Mouse (Mus musculus): ENCODE measurements around the gene Mphosph9.
"Not testable (repeated sequence)": the region's sequence is repeated elsewhere in the genome, so short reads cannot be mapped to it uniquely, and the experiment has no call there.

The Mphosph9 gene

DNA sequence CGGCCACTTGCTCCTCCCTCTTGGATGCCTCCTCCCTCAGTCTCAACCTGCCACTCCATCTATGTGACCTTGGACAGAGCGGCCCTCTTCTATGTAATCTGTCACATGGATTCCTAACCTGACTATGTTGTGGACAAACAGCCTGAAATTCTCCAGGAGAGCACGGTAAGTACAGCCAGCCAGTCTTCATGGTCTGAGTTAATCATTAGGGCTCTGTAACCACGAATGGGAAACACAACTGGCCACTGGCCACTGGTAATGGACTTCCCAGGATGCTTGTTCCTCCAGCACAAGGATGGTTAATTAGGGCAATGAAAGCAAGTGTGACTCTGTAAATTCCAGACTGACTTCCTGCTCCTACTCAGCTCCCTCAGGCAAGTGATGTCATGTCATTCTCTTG is 91.6 kb downstream of the Mphosph9 start:
- no peak for DNase-seq (ENCODE audit: low spot score)

DNA sequence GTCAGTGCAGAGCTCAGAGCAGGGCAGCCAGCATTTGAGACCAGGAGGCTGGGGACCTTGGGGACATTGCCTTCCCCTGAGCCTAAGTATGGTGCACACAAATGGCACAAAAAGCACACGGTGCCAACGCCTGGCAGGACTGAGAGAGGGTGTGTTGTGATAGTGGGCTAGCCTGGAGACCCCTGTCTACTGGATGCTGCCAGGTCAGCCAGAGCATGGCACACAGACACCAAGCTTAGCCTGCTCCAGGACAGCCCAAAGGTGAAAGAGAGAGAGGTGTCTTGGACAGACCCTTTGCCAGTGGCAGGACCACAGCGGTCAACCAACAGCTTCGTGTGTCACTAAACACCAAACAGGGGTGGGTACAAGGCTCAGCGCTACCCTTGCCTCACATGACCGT is 93.0 kb downstream of the Mphosph9 start:
- no peak for DNase-seq (ENCODE audit: low spot score)

DNA sequence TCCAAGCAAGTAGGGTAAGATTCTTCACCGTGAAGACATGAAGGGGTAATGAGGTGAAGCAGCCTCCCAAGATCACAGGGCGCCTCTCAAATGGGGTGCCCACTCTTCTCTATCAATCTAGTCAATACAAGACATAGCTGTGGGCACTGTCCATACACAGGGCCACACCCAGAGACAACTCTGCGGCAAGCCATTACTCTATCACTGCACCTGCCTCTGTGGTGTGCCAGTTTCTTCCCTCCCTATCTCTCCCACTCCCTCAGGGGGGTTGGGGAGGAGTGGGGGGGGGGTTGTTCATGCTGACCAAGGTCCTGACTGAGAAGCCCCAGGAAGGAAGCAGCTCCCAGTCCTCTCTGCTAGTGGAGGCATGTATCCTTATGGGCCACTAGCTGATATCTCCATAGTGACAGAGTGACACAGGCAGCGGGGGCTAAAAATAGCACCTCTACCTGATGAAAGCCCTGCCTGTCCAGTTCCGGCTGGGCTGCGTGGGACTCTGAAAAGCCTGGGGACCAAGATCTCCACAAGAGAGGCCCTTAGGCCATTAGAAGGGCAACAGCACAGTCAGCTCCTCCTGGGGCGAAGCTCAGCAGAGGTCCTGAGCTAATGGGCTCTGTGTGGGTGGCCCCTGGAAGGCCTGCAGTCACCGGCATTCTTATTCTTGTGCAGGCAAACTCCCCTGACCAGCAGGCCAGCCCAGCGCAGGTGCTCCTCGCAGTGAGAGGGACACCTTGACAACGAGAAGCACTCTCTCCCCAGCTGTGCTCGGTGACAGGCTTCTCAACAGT is 93.7 kb downstream of the Mphosph9 start:
- DNase-seq (ENCODE audit: low spot score): no peak

DNA sequence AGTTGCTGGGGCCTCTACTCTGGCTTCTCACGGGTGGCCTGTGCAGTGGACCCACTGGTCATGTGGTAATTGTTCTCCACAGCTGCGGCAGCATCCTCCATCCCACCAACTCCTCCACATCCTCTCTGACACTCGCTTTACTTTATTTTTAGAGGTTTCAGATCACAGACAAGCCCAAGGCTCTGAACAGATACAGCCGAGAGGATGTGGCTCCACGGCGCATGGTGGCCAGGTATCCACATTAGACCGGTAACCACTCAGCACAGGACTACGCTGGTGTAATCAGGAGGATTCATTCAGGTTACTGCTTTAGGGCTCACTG is 94.7 kb downstream of the Mphosph9 start:
- DNase-seq (ENCODE audit: low spot score): no peak

DNA sequence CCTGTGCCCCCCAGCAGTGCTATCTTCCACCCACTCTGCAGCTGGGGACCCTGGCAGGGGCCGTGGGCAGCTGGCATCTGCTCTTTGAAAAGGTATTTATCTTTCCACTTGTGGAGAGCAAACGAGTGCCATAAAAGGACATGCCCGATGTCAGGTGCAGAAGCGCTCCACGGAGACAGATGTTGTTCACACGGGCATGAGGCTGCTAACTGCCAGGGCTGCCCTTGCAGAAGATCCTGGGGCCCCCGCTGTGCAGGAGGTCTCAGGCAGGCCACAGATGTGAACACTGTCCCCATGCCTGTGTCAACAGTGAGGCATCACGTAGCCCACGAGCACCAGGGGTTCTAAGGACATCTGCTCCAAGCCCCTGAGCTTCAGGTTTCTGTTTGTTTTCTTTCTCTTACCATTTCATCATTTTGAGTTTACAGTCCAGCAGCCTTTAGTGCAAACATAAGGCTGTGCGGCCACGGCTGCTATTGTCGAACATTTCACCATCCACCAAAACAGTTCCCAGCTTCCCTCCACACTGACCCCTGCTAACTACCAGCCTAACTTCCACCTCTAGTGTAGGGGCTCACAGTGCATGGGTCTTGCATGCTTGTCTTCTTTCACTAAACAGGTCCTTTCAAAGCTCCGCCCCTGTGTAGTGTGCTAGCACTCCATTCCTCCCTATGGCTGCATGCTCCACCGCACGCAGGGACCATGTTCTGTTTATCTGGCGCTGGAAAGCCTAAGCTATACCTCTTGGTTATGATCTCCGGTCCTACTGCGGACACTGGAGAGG is 95.2 kb downstream of the Mphosph9 start:
- no peak for DNase-seq (ENCODE audit: low spot score)

DNA sequence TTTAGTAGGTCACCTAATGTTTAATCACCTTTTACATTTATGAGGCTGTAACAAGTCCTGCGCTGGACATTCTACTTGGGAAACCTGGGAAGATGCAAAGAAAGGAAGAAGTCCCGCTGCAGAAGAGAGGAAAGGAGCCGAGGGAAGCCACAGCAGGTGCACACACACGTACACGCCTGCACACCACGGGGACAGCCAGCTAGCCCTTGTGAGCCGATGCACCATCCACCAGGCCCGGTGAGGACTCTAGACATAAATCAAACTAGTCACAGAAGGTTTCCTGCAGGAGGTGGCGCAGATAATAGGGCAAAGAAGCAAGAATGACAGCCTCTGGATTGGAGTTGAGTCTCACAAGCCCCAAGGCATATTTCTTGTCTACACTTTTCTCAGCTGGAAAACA is 97.3 kb downstream of the Mphosph9 start:
- no peak for DNase-seq (ENCODE audit: low spot score)

DNA sequence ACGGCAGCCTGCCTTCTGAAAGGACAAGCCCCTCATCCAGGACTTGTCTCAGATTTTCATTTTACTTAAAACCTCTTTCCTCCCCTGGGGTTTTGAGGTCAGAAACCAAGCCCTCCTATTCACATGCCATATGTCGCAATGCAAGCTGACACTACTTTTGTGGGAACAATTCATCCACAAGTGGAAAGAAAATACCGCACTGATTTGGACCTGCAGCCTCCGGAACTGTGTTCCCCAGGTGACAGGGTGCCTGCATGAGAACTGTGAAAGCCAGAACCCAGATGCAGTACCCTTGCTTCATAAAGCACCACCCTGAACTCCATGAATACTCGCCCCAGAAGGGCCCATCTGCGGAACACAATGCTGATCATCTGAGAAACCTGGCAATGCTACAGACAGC is 100.6 kb downstream of the Mphosph9 start:
- DNase-seq (ENCODE audit: low spot score): peak; percentile 53

DNA sequence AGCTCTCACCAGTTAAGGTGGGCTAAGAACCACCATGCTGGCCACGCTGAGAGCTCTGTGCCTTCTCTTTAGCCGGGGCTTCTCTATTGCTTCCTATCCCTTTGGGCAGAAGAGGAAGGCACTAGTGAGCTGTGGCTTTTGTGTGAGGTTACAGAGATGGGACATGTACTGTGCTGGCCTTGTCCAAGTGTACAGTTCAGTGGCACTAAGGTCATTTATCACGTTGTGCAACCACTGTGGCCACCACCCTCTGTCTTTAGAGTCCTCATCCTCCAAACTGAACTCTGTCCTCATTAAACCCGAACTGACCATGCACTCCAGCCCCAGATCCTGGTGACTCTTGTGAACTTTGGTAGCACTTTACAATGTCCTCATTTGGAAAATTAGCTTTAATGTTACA is 101.3 kb downstream of the Mphosph9 start:
- peak; percentile 82 for DNase-seq (ENCODE audit: low spot score)

DNA sequence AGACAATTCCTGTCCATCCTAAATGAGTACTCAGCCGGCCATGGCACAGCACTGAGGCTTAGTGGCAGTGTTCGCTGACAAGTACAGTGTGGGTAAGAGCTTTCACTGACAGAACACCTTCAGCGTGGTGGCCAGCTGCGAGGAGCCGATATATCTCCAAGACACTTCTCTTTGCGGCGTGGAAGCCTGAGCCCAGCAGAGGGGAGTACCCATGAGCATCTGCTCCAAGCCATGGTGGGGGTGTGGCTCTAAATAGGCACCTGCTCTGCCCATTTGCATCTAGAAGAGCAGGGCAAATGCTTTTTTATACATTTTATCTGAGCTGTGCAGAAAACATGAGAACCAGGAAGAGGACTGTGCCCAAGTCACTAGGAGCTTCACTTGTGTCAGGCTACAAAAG is 101.9 kb downstream of the Mphosph9 start:
- DNase-seq (ENCODE audit: low spot score): no peak

DNA sequence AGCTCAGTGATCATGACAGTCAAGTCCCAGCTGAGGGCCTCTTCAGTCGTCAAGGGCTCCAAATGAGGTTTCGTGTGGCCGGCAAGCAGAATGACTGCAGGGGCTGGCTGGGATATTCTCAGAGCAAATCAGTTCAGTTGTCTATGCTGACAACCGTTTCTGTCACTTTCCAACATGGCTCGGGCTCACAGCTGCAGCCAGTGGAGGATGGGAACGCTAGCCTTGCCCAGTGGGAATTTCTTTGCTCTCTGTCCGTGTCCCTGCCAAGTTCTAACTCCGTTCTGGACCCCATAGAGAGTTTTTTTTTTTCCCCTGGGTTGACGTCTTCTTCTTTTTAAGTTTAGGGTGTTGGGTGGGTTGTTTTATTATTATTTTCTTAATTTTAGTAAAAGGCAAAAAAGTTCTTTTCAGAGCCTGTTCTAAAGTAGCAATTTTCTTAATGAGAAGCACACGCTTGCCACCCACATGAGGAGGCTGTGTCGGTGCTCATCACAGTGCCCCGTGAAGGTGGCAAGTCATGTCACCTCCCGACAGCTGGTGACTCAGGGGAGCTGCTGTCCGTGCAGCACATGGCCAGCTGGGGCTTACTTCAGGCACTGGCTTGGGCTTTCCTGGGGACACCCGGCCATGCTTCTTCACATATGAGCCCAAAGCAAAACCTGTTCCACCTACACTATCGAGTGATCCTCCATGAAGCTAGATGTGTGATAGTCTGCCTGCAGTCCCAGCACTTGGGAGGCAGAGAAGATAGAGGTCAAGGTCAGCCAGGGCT is 103.3 kb downstream of the Mphosph9 start:
- DNase-seq (ENCODE audit: low spot score): no peak

DNA sequence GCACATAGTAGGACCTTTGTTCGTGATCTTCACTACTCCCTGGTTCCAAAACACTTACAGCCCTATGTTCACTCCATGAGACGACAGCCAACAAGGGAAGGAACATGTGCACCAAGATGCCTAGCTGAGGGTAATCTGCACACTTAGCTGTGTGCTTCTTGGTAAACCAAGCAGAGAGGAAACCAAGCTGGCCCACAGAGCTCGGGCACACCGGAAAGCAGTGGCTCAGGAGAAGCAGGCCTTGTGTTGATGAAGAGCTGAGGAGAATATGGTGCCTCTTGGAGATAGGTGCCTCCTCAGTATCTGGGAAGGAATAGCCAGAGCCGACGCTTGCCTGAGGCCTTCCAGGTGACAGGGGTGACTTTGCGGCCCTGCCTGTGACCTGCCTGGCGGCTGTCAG is 104.2 kb downstream of the Mphosph9 start:
- DNase-seq (ENCODE audit: low spot score): no peak

DNA sequence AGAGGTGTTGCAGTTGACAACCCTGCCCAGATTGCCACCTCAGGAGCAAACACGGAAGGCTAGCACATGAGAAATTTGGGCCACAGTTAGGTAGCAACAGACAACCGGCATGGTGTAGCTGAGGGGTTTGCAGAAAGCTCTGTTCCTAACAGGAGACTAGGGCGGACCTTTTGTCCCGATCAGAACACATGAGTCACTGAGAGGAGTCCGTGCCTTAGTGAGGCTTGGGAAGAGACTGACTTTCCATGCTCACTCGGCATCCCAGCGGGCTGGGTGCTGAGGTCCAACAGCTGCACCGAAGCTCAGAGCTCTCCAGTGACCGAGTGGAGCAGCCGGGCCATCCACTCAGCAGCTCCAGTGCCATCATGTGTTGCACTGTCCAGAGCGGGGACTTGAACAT is 105.1 kb downstream of the Mphosph9 start:
- no peak for DNase-seq (ENCODE audit: low spot score)

DNA sequence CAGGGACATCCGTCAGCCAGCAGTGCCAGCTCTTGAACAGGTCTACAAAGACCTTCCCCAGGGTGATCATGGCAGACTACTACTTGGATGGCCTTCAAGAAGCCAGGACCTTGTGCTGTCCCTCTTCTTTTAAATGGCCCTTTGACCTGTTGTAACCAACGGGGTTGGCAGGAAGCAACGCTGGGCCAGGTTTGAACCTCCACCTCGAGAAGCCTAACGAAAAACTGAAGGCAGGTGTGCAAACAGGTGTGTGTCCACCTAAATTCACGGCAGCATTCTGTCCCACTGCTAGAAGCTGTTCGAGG is 106.1 kb downstream of the Mphosph9 start:
- no peak for DNase-seq (ENCODE audit: low spot score)

DNA sequence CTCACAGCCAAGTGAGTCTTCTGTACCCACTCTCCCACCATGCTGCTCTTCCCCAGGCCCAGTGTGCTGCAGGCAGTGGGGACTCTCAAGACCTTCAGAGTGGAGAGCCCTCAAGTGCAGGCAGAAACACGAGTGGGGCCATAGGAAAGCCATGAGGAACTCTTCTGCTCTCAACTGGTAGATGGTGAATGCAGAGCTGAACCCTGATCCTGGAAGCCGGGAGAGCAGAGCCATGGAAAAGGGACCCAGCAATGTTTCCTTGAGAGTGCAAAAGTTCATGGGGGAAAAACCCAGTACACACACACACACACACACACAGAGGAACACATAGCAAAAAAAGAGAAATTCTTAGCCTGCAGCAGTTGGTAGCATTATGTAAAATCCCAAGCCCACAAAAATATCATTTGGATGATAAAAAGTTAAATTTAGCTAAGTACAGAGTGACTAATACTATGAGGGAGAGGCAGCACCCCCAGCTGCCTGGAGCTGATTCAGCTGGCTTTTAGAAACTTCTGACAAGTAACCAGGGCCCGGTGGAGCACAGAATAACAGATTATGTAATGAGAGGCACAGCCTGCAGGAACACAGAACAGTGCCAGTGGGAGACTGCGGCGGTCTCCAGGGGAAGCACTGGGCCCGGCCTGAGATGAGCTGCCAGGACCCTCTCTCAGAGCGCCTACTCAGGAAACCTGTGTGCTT is 106.6 kb downstream of the Mphosph9 start:
- peak; percentile 97 for DNase-seq (ENCODE audit: low spot score)

DNA sequence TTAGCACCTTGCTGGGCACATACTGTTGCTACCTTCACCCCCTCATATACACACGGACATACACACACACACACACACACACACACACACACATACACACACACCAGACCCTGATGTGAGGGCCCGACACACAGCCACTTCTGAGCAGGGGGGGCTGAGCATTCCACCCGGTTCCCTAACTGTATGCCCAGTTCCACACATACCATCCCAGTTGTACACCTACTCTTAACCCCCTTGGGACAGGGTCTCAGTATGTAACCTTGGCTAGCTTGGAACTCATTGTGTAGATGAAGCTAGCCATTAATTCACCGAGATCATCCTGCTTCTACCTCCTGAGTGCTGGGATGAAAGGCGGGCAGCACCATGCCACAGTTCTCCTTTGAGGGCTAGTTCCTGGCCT is 107.2 kb downstream of the Mphosph9 start:
- DNase-seq (ENCODE audit: low spot score): no peak

DNA sequence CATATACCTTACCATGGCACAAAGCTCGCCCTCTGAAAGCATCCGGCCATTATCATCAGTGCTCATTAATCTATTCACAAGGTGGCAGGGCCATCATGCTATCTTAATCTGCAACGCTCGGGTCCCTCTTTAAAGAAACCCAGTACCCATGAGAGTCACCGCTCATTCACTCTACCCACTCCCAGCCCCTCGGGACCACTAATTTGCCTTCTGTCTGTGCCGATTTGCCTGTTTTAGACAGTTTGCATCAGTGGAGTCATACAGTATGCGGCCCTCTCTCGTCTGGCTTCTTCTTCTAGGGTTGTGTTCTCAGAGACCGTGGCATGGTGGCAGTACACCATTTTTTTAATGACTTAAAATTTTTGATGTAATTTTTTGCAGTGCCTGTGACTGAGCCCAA is 108.3 kb downstream of the Mphosph9 start:
- no peak for DNase-seq (ENCODE audit: low spot score)

DNA sequence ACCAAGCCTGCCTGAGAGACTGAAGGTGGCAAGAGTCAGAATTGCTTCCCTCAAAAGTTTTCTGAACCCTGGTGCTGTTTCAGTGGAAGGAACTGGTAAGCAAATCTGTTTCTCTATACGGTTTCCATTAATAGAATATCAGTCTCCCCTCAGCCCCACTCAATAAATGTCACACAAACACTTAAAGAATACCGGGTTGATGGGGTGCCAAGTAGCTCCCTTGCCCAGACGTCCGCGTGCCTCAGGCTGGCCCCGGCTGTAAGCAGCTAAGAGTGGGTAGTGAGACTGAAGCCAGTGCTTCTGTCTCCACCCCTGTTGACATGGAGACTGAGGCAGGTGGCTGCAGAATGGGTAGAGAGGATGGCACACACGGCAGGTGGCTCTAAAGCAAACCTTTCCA is 108.8 kb downstream of the Mphosph9 start:
- DNase-seq (ENCODE audit: low spot score): no peak

DNA sequence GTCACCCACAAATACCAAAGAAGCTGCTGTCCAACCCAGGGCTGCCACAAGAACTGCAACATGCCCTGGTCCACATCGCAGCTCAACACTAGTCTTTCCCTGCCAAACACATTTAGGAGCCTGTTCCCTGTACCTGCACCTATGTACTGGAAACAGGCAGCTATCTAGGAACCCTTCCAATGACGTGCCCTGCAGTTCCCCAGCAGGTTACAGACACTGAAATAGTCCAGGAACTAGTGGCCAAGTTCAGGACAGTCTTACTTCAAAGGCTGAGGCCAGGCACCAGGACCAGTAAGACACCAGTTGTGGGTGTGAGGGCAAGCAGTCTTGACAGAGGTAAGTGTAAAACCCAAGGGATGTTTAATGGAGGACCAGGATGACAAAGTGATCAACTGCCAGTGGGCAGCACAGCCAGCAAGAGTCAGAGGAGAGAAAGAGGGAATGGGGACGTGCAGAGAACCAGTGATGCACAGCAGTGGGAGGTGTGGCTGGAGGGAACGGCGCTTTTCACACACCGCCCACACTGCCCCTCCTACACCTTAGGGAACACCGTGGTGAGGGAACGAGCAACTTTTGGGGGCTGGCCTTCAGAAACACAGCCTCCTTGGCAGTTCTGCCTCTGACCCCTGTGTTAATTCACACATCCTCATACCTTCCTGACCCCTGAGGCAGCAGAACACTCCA is 110.1 kb downstream of the Mphosph9 start:
- no peak for DNase-seq (ENCODE audit: low spot score)

DNA sequence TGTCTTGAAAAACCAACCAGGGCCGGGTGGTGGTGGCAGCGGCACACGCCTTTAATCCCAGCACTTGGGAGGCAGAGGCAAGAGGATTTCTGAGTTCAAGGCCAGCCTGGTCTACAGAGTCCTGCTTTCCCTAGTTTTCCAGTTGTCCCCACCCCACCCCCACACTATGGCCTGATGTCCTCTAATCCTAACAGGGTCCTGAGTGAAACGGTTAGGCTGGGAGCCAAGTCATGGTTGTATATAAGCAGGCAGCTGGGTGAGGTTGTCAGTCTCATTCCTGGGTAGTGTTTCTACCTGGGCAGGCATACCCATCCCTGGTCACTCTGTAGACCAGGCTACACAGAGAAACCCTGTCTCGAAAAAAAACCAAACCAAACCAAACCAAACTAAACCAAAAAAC is 110.7 kb downstream of the Mphosph9 start:
- not testable (repeated sequence) for DNase-seq (ENCODE audit: low spot score)

DNA sequence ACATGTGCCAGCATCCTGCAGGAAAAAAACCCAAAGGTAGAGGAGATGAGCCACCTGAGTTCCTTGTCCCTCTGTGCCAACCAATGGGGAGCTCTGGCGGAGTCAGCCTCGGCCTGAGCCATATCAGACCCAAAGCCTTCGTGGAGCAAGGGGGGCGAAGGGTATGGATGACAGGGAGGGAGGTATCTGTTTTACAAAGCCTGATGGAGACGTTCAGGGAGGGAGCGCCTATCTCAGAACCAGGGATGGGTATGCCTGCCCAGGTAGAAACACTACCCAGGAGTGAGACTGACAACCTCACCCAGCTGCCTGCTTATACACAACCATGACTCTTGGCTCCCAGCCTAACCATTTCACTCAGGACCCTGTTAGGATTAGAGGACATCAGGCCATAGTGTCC is 111.4 kb downstream of the Mphosph9 start:
- no peak for DNase-seq (ENCODE audit: low spot score)

DNA sequence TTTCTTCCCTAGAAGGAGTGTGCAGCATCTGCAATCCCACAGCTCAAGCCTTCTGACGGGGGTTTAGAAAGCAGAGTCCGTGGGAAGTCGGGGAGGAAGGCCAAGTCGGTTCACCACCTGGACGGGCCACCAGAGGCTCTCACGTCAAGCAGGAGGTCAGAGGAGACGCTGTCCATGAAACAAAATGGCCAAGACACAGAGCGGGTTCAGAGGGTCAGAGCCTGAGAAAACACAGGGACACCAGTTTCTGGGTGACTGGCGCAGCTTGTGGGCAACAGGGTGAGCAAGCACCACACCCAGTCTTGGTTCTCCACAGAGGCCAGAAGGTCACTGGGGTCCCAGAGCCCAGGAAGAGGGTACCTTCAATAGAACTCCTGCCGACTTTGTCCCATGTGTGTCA is 112.1 kb downstream of the Mphosph9 start:
- no peak for DNase-seq (ENCODE audit: low spot score)

DNA sequence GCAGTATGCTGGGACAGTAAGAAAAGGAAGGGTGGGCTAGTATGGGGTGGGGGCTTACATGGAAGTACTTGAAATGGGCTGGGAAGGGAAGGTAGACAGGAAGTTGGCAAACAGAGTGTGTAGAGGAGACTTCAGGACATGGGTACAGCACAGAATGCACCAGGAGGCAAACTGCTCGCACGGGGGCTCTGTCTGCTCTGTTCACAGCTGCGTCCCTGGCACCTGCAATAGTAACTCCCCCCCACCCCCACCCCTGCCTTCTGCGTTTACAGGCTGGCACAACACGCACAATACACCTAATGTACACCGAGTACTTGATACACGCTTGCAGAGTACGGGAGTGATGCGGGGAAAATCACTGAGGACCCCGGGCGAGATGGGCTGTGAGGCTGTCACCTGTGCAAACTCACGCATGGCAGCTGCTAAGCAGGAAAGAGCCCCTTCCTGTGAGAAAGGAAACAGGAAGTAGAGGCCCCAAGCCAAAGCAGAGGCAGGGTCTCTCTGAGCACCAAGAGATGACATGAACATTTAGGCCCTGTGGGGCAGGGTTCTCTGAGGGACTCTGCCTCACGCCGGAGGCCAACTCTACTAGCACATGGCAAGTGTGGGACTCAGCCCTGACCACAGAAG is 113.1 kb downstream of the Mphosph9 start:
- no peak for DNase-seq (ENCODE audit: low spot score)

Measured in adipocyte (in vitro differentiated cells).